Mouse (Mus musculus): Measurements from ENCODE around the gene Cnot1.
A peak's percentile ranks its signal among the peaks of the same experiment; 100 is the strongest.

DNA sequence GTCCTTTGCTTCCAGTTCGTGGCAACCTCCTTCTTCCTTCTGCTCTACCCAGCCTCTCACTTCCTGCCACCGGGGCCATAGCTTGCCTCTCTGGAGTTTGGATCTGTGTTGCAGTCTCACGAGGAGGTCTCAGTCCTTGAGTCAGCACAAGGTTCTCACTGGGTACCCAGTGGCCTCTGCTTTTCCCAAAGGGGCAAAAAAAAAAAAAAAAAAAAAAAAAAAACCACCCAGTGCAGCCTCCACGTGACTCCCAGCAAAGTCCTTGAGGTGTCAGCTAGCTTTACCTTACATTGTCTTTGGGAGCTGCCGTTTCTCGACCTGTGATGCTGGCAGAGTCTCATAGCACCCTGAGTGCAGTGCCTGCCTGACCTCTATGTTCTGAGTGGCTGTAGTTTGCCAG, 109.1 kb downstream of the Cnot1 start:
- TF ChIP-seq HCFC1 (IDR thresholded peaks at IDR 0.05; ENCODE audit: borderline replicate concordance, insufficient read depth, low read length): no peak
- no peak for TF ChIP-seq CHD2 (IDR thresholded peaks at IDR 0.05; ENCODE audit: low read depth, low read length)
- TF ChIP-seq ZC3H11A (IDR thresholded peaks at IDR 0.05; ENCODE audit: borderline replicate concordance, low read depth, low read length): no peak
- TF ChIP-seq ZNF384 (IDR thresholded peaks at IDR 0.05; ENCODE audit: low read depth, low read length): peak; percentile 53; the same call in 1 of the 2 replicates
- no peak for TF ChIP-seq MAFK (IDR thresholded peaks at IDR 0.05; ENCODE audit: insufficient read depth, low read depth, low read length)

All from ES-E14 (cell line).